Mouse (Mus musculus) kidney, embryonic 16.5 days (tissue): ENCODE measurements at regions not wholly inside any gene's neighbourhood (a gene's known extent, or its start where the extent isn't known, plus 50 kb on each side); places are given as distances from the start of the nearest gene placed in this dataset.

Experiments
- ATAC-seq: fragments of 200-750 bp; cut with Nextera tagmentation; 2 replicates; pipeline ENCODE4 v1.8.0; 2017; ENCODE audit warnings: moderate TSS enrichment; ENCODE audit not compliant: low FRiP score, low TSS enrichment
- H3K27ac ChIP-seq: fragments of 300-500 bp; sonication (generic); 2 replicates; pipeline ENCODE4 v1.5.1; 2014; ENCODE audit warnings: low read length
- H3K27me3 ChIP-seq: fragments of 300-500 bp; sonication (generic); 2 replicates; pipeline ENCODE4 v1.6.1; 2014; ENCODE audit warnings: low read length, control low read depth, mixed read lengths; ENCODE audit not compliant: insufficient read depth
- H3K36me3 ChIP-seq: fragments of 300-500 bp; sonication (generic); 2 replicates; pipeline ENCODE4 v1.6.1; 2014; ENCODE audit warnings: low read length, control low read depth, mixed read lengths; ENCODE audit not compliant: insufficient read depth
- H3K4me1 ChIP-seq: fragments of 300-500 bp; sonication (generic); 2 replicates; pipeline ENCODE4 v1.6.1; 2014; ENCODE audit warnings: low read length, control low read depth, mixed read lengths; ENCODE audit not compliant: insufficient read depth
- H3K4me2 ChIP-seq: fragments of 300-500 bp; sonication (generic); replicated peaks from 2 replicates; pipeline ENCODE4 v1.6.1; 2014; ENCODE audit warnings: low read depth, low read length
- H3K4me3 ChIP-seq: fragments of 300-500 bp; sonication (generic); 2 replicates; pipeline ENCODE4 v1.5.1; 2014; ENCODE audit warnings: mild to moderate bottlenecking, low read length
- H3K9ac ChIP-seq: fragments of 300-500 bp; sonication (generic); replicated peaks from 2 replicates; pipeline ENCODE4 v1.6.1; 2014; ENCODE audit warnings: low read length
- H3K9me3 ChIP-seq: fragments of 300-500 bp; sonication (generic); 2 replicates; pipeline ENCODE4 v1.6.1; 2016; ENCODE audit warnings: low read length, control low read depth
- WGBS: fragments of 180-500 bp; shearing (Covaris S2); extraction: QIAGEN DNeasy Blood & Tissue Kit; methylation state at CpG from one replicate; pipeline ENCODE4 v1.1.7; 2014; 5-methylcytosine and 5-hydroxymethylcytosine counted together

GRCm38 (mm10) chr16:74548374-74548773, 136.7 kb upstream of the Robo2 start:
- no peaks in the 10 kb centered on the region for H3K4me1 ChIP-seq
- WGBS, result 69% methylated on average over 5 of the region's 5 CpGs
- no peaks in the 10 kb centered on the region for H3K9me3 ChIP-seq
- ATAC-seq, result no peak; the same call in 1 of the 2 replicates
- no peaks in the 10 kb centered on the region for H3K36me3 ChIP-seq
- H3K27ac ChIP-seq, result no peak overlapping the region
- no peak overlapping the region for H3K4me3 ChIP-seq
- H3K9ac ChIP-seq, result no peak overlapping the region
- no peak overlapping the region for H3K4me2 ChIP-seq
- H3K27me3 ChIP-seq, result no peaks in the 10 kb centered on the region

GRCm38 (mm10) chr16:74530531-74530930, 118.9 kb upstream of the Robo2 start:
- Histone ChIP-seq H3K4me1 (no peaks in the 10 kb centered on the region), H3K9me3 (no peaks in the 10 kb centered on the region), H3K4me2 (no peak overlapping the region), H3K27me3 (no peaks in the 10 kb centered on the region), H3K36me3 (no peaks in the 10 kb centered on the region), H3K4me3 (no peak overlapping the region), H3K9ac (no peak overlapping the region), H3K27ac (no peak overlapping the region)
- WGBS, result 63% methylated on average over 2 of the region's 2 CpGs
- no peak for ATAC-seq

DNA sequence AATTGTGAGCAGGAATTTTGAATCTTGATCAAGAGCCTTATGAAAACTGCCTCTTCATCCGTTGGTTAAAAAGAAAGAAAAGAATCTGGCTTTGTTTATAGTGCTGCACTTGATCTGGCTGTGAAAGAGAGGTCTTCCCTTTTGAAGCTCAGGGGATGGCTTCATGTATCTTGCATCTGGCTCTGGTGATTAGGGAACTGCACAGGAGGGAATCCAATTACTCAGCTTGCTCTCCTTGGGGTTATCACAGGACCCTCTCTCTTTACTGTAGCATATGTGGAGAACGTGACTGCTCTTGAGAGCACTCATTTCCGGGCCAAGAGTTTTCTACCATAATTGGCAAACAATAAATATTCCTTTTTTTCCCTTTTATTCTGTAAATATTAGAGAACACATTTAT, 116.6 kb upstream of the Robo2 start:
- ATAC-seq, result no peak
- WGBS, result 51% methylated on average over 3 of the region's 3 CpGs

DNA sequence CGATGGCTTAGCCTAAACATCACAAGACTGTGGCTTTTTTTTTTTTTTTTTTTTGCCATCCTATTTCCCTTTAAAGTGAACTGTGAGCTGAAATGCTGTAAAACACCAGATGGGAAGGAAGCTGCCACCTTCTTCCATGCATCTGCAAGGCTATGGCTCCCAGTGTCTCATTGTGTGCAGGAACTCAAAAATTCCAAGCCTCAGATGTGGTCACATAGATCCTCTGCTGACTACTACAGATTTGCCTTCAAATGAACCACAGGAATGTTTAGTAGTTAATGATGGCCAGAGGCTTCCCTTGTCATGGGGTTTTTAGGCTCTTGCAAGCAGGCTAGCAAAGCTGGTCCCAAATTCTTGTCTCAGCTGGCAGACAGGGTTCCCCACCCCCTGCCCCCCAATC, 114.9 kb upstream of the Robo2 start:
- ATAC-seq, result no peak
- H3K36me3 ChIP-seq, result no peaks in the 10 kb centered on the region
- H3K27ac ChIP-seq, result no peak overlapping the region
- no peaks in the 10 kb centered on the region for H3K4me1 ChIP-seq
- no peak overlapping the region for H3K4me3 ChIP-seq
- H3K9ac ChIP-seq, result no peak overlapping the region
- H3K27me3 ChIP-seq, result no peaks in the 10 kb centered on the region
- no peaks in the 10 kb centered on the region for H3K9me3 ChIP-seq
- 48% methylated on average over 1 of the region's 1 CpGs for WGBS
- H3K4me2 ChIP-seq, result no peak overlapping the region

More for the DNA sequence above, 116.6 kb upstream of the Robo2 start:
- Histone ChIP-seq H3K4me3 (no peak overlapping the region), H3K27me3 (no peaks in the 10 kb centered on the region), H3K9me3 (no peaks in the 10 kb centered on the region), H3K27ac (no peak overlapping the region), H3K9ac (no peak overlapping the region), H3K4me1 (no peaks in the 10 kb centered on the region), H3K4me2 (no peak overlapping the region), H3K36me3 (no peaks in the 10 kb centered on the region)

- Histone ChIP-seq H3K27ac (no peak overlapping the region), H3K36me3 (no peaks in the 10 kb centered on the region), H3K4me3 (no peak overlapping the region), H3K4me1 (no peaks in the 10 kb centered on the region), H3K9me3 (no peaks in the 10 kb centered on the region), H3K4me2 (no peak overlapping the region), H3K27me3 (no peaks in the 10 kb centered on the region), H3K9ac (no peak overlapping the region)
- 84% methylated on average over 4 of the region's 4 CpGs for WGBS
- ATAC-seq, result no peak
These were observed 108.9 kb upstream of the Robo2 start for GRCm38 (mm10) chr16:74520501-74520900.

DNA sequence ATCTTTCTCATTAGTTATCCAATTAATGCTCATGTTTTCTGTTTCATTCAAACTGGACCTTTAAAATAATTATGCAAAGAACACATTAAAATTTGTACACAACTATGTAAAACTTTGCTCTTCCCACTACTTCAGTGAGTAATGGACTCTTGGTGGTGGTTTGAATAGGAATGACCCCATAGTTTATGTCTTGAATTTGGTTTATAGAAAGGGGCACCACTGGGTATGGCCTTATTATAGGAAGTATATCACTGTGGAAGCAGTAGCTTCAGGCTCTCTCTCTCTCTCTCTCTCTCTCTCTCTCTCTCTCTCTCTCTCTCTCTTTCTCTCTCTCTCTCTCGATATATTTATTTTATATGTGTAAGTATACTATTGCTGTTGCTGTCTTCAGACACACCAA, 106.3 kb upstream of the Robo2 start:
- WGBS, result 93% methylated on average over 1 of the region's 1 CpGs
- Histone ChIP-seq H3K9me3 (no peaks in the 10 kb centered on the region), H3K4me2 (no peak overlapping the region), H3K4me3 (no peak overlapping the region), H3K36me3 (no peaks in the 10 kb centered on the region), H3K9ac (no peak overlapping the region), H3K27me3 (no peaks in the 10 kb centered on the region), H3K4me1 (no peaks in the 10 kb centered on the region), H3K27ac (no peak overlapping the region)
- no peak for ATAC-seq

DNA sequence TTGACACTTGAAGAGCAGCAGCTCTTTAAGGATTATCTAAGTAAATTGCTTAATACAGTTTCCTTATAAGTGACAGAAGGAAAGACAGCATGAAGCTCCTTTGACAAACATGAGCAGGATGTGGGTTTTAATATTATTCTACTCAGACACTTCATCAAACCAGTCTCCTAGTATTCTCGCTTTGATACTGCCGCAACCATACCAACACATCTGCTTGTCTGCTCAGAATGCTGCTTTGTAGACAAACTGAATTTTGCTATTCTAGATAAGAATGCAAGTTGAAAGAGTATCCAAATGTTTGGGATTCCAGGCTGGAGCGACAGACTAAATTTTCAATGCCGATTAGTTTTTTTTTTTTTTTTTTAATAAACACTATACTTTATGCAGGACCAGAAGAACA, 105.7 kb upstream of the Robo2 start:
- Histone ChIP-seq H3K36me3 (no peaks in the 10 kb centered on the region), H3K27ac (no peak overlapping the region), H3K4me2 (no peak overlapping the region), H3K4me1 (no peaks in the 10 kb centered on the region), H3K9ac (no peak overlapping the region), H3K9me3 (no peaks in the 10 kb centered on the region), H3K4me3 (no peak overlapping the region), H3K27me3 (no peaks in the 10 kb centered on the region)
- ATAC-seq, result no peak
- 88% methylated on average over 4 of the region's 4 CpGs for WGBS

DNA sequence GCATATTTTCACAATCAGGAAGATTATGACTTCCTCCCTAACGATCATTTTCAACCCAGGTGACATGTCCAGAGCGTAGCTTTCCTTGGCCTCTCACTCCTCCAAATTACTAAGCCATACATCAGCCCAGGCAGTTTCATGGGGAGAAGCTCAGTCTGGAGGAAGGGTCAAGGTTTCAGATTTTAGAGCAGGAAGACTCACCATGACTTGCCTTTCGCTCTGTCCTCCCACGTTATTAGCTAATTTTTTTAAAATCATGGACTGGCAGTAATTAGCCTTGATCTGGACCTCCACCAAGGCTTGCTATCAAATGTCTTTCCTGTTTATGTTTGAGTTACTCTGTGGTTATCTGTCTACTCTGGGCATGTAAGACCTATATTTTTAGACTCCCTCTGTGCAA, 102.9 kb upstream of the Robo2 start:
- Histone ChIP-seq H3K27me3 (no peaks in the 10 kb centered on the region), H3K4me2 (no peak overlapping the region), H3K9me3 (no peaks in the 10 kb centered on the region), H3K36me3 (no peaks in the 10 kb centered on the region), H3K4me3 (no peak overlapping the region), H3K9ac (no peak overlapping the region), H3K27ac (no peak overlapping the region), H3K4me1 (no peaks in the 10 kb centered on the region)
- WGBS, result 22% methylated on average over 4 of the region's 4 CpGs
- peak; percentile 84 for ATAC-seq

- Histone ChIP-seq H3K9ac (no peak overlapping the region), H3K4me2 (no peak overlapping the region), H3K4me1 (peaks cover 3% of the 10 kb centered on the region; the same call in 1 of the 2 replicates), H3K4me3 (no peak overlapping the region), H3K27ac (no peak overlapping the region), H3K27me3 (no peaks in the 10 kb centered on the region), H3K9me3 (no peaks in the 10 kb centered on the region), H3K36me3 (no peaks in the 10 kb centered on the region)
- no peak for ATAC-seq
- 96% methylated on average over 1 of the region's 1 CpGs for WGBS
These were observed 98.8 kb upstream of the Robo2 start for GRCm38 (mm10) chr16:74510383-74510782.

DNA sequence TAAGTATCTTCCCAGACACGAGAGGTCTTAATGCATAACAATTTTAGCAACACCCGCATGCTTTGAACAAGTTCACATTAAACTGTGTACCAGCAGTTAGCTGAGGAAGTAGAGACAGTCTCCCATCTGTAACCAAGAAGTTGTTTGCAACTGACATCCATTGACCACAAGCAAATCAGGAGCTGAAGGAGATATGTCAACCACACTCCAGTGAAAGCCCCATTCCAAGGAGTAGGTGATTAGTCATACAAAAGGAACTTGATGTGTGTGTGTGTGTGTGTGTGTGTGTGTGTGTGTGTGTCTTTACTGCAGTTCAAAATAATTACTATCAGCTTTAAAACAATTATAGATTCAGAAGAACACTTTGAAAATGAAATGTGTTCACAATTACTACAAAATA, 97.9 kb upstream of the Robo2 start:
- 92% methylated on average over 2 of the region's 2 CpGs for WGBS
- Histone ChIP-seq H3K9me3 (no peaks in the 10 kb centered on the region), H3K4me2 (no peak overlapping the region), H3K27ac (no peak overlapping the region), H3K27me3 (no peaks in the 10 kb centered on the region), H3K36me3 (no peaks in the 10 kb centered on the region), H3K9ac (no peak overlapping the region), H3K4me1 (peaks cover 7% of the 10 kb centered on the region), H3K4me3 (no peak overlapping the region)
- ATAC-seq, result no peak

DNA sequence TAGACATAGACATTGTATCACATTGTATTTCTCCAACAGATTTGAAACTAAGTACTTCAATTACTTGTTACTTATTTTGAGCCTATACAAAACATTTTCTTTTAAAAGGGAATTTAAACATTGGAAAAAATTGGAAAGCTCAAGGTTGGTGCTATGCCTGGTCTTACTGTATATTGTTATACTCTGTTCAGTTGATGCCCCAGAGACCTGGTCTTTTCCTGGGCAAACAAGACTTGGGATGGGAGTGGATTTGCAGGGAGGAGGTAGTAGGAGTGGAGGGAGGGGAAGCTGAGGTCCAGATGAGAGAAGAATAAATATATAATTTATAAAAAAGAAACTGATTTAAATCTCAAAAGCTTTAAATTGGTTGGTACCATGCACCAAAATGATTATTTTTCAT, 95.1 kb upstream of the Robo2 start:
- Histone ChIP-seq H3K4me3 (no peak overlapping the region), H3K4me1 (peaks cover 8% of the 10 kb centered on the region), H3K9ac (no peak overlapping the region), H3K27ac (no peak overlapping the region), H3K9me3 (no peaks in the 10 kb centered on the region), H3K27me3 (no peaks in the 10 kb centered on the region), H3K4me2 (no peak overlapping the region), H3K36me3 (no peaks in the 10 kb centered on the region)
- ATAC-seq, result no peak
